Mouse (Mus musculus) spleen, adult 2 months (tissue): ENCODE data around the gene Adgrf5. TPM values are rescaled to one million over a fixed set of nuclear protein-coding genes. Genes with fewer than 3 reads are reported as not detected.
"Not testable (repeated sequence)": the region's sequence is repeated elsewhere in the genome, so short reads cannot be mapped to it uniquely, and the experiment has no call there.

Experiments
- DNase-seq, 2 experiments: peaks; one replicate each; pipeline versions ENCODE4 v3.0.0 to v3.0.0-alpha.2; 2012 to 2021; ENCODE audit warnings: low spot score in 2 of 2, low read depth in 1 of 2
- H3K27ac ChIP-seq: fragments of 200-500 bp; 2 replicates; pipeline ENCODE4 v1.5.1; 2012; ENCODE audit warnings: low read length, inconsistent platforms; ENCODE audit not compliant: insufficient read depth
- H3K27me3 ChIP-seq: fragments of 200-500 bp; 2 replicates; pipeline ENCODE4 v1.6.1; 2012; ENCODE audit warnings: mild to moderate bottlenecking, moderate library complexity, low read length, inconsistent platforms; ENCODE audit not compliant: control insufficient read depth, insufficient read depth
- H3K36me3 ChIP-seq: fragments of 200-500 bp; 2 replicates; pipeline ENCODE4 v1.6.1; 2012; ENCODE audit warnings: mild to moderate bottlenecking, low read length, inconsistent platforms; ENCODE audit not compliant: control insufficient read depth, insufficient read depth
- H3K4me1 ChIP-seq: fragments of 200-500 bp; 2 replicates; pipeline ENCODE4 v1.6.1; 2011; ENCODE audit warnings: inconsistent platforms; ENCODE audit not compliant: control insufficient read depth, insufficient read depth, insufficient read length
- H3K4me3 ChIP-seq: fragments of 200-500 bp; 2 replicates; pipeline ENCODE4 v1.5.1; 2011; ENCODE audit warnings: mild to moderate bottlenecking, inconsistent platforms; ENCODE audit not compliant: insufficient read depth, insufficient read length; ENCODE audit errors: extremely low read depth
- CTCF ChIP-seq: fragments of 200-500 bp; IDR thresholded peaks from 2 replicates; pipeline ENCODE4 v1.5.1; 2011; ENCODE audit warnings: mild to moderate bottlenecking, inconsistent platforms; ENCODE audit not compliant: insufficient read depth, insufficient read length, insufficient replicate concordance; ENCODE audit errors: extremely low read depth
- POLR2A ChIP-seq: fragments of 200-500 bp; IDR thresholded peaks from 2 replicates; pipeline ENCODE4 v1.6.1; 2011; ENCODE audit warnings: low read depth, low read length, inconsistent platforms
- WGBS: fragments of 180-500 bp; shearing (Covaris S2); methylation state at CpG from one replicate; pipeline ENCODE4 v1.1.7; 2018; 5-methylcytosine and 5-hydroxymethylcytosine counted together
- polyA plus RNA-seq: library from polyadenylated mRNA; depleted of rRNA; stranded (reverse); fragments of >200 nt; gene quantifications from 2 replicates; pipeline ENCODE4 v1.2.3, GENCODE M21; 2012

Adgrf5 gene
- polyA plus RNA-seq, 1 experiment: 6.1 TPM

- WGBS: 55% methylated on average over 5 of the region's 5 CpGs
- H3K27me3 ChIP-seq: no peaks in the 10 kb centered on the region
- no peaks in the 10 kb centered on the region for H3K4me1 ChIP-seq
- H3K27ac ChIP-seq: no peak overlapping the region
- no peak overlapping the region for H3K4me3 ChIP-seq
- no peak for TF ChIP-seq POLR2A
- no peak for TF ChIP-seq CTCF
- no peak for DNase-seq
- H3K36me3 ChIP-seq: no peaks in the 10 kb centered on the region
These were observed 27.6 kb upstream of the Adgrf5 start for GRCm38 (mm10) chr17:43332686-43333085.

- WGBS: 65% methylated on average over 9 of the region's 9 CpGs
- Histone ChIP-seq H3K36me3 (no peaks in the 10 kb centered on the region), H3K4me1 (peaks cover 3% of the 10 kb centered on the region; the same call in 1 of the 2 replicates), H3K27ac (no peak overlapping the region), H3K27me3 (no peaks in the 10 kb centered on the region), H3K4me3 (no peak overlapping the region)
- no peak for TF ChIP-seq CTCF
- TF ChIP-seq POLR2A: no peak
- no peak for DNase-seq
These were observed 26.2 kb upstream of the Adgrf5 start for GRCm38 (mm10) chr17:43334074-43334473.

GRCm38 (mm10) chr17:43337643-43338042, 22.6 kb upstream of the Adgrf5 start:
- DNase-seq: no peak
- no peaks in the 10 kb centered on the region for H3K36me3 ChIP-seq
- H3K27ac ChIP-seq: no peak overlapping the region
- peaks cover 3% of the 10 kb centered on the region; the same call in 1 of the 2 replicates for H3K4me1 ChIP-seq
- H3K27me3 ChIP-seq: no peaks in the 10 kb centered on the region
- 71% methylated on average over 2 of the region's 2 CpGs for WGBS
- TF ChIP-seq CTCF (no peak), POLR2A (no peak)
- H3K4me3 ChIP-seq: no peak overlapping the region

GRCm38 (mm10) chr17:43338279-43338678, 22.0 kb upstream of the Adgrf5 start:
- H3K36me3 ChIP-seq: no peaks in the 10 kb centered on the region
- 65% methylated on average over 3 of the region's 3 CpGs for WGBS
- H3K27me3 ChIP-seq: no peaks in the 10 kb centered on the region
- TF ChIP-seq CTCF: no peak
- no peak for TF ChIP-seq POLR2A
- no peak for DNase-seq
- no peak overlapping the region for H3K4me3 ChIP-seq
- H3K27ac ChIP-seq: no peak overlapping the region
- peaks cover 3% of the 10 kb centered on the region; the same call in 1 of the 2 replicates for H3K4me1 ChIP-seq

- H3K4me1 ChIP-seq, H3K4me3 ChIP-seq, H3K27me3 ChIP-seq, H3K27ac ChIP-seq, DNase-seq, H3K36me3 ChIP-seq: not testable (repeated sequence)
- 88% methylated on average over 2 of the region's 2 CpGs for WGBS
These were observed 13.8 kb upstream of the Adgrf5 start for GRCm38 (mm10) chr17:43346499-43346898.

GRCm38 (mm10) chr17:43357902-43358539, 2.2 kb upstream of the Adgrf5 start:
- TF ChIP-seq CTCF: no peak
- no peak for TF ChIP-seq POLR2A
- Histone ChIP-seq H3K36me3 (no peaks in the 10 kb centered on the region), H3K4me1 (no peaks in the 10 kb centered on the region), H3K27me3 (peaks cover 2% of the 10 kb centered on the region; the same call in 1 of the 2 replicates), H3K27ac (no peak overlapping the region), H3K4me3 (no peak overlapping the region)
- no peak for DNase-seq
- WGBS: 59% methylated on average over 9 of the region's 9 CpGs

GRCm38 (mm10) chr17:43361021-43361420, 770 bp downstream of the Adgrf5 start:
- no peak for TF ChIP-seq CTCF
- no peak for TF ChIP-seq POLR2A
- peaks cover 2% of the 10 kb centered on the region; the same call in 1 of the 2 replicates for H3K27me3 ChIP-seq
- DNase-seq: no peak
- H3K4me3 ChIP-seq: no peak overlapping the region
- 33% methylated on average over 11 of the region's 11 CpGs for WGBS
- no peak overlapping the region for H3K27ac ChIP-seq
- H3K4me1 ChIP-seq: no peaks in the 10 kb centered on the region
- H3K36me3 ChIP-seq: no peaks in the 10 kb centered on the region
